Mouse (Mus musculus): ENCODE data around the gene Slc37a1.

Slc37a1 gene

GRCm38 (mm10) chr17:31294363-31295214 lies 8.0 kb downstream of the Slc37a1 start:
- no peak for DNase-seq (ENCODE audit: low read depth)

GRCm38 (mm10) chr17:31295215-31295891 lies 8.8 kb downstream of the Slc37a1 start:
- DNase-seq (ENCODE audit: low read depth), result no peak

GRCm38 (mm10) chr17:31295892-31296781 lies 9.5 kb downstream of the Slc37a1 start:
- no peak for DNase-seq (ENCODE audit: low read depth)

- no peak for DNase-seq (ENCODE audit: low read depth)
These were observed 10.9 kb downstream of the Slc37a1 start for GRCm38 (mm10) chr17:31297521-31297939.

- DNase-seq (ENCODE audit: low read depth), result no peak
These were observed 12.0 kb downstream of the Slc37a1 start for GRCm38 (mm10) chr17:31298419-31299209.

- no peak for DNase-seq (ENCODE audit: low read depth)
These were observed 13.4 kb downstream of the Slc37a1 start for GRCm38 (mm10) chr17:31299981-31300380.

- DNase-seq (ENCODE audit: low read depth), result no peak
These were observed 14.1 kb downstream of the Slc37a1 start for GRCm38 (mm10) chr17:31300736-31301135.

- no peak for DNase-seq (ENCODE audit: low read depth)
These were observed 16.8 kb downstream of the Slc37a1 start for GRCm38 (mm10) chr17:31303401-31303800.

- DNase-seq (ENCODE audit: low read depth), result no peak
These were observed 18.5 kb downstream of the Slc37a1 start for GRCm38 (mm10) chr17:31304895-31305775.

- no peak for DNase-seq (ENCODE audit: low read depth)
These were observed 19.2 kb downstream of the Slc37a1 start for GRCm38 (mm10) chr17:31305776-31306120.

GRCm38 (mm10) chr17:31307756-31308155 lies 21.2 kb downstream of the Slc37a1 start:
- DNase-seq (ENCODE audit: low read depth), result no peak

GRCm38 (mm10) chr17:31308291-31308816 lies 21.8 kb downstream of the Slc37a1 start:
- DNase-seq (ENCODE audit: low read depth), result no peak

GRCm38 (mm10) chr17:31309281-31309793 lies 22.7 kb downstream of the Slc37a1 start:
- DNase-seq (ENCODE audit: low read depth), result no peak

- DNase-seq (ENCODE audit: low read depth), result no peak
These were observed 24.5 kb downstream of the Slc37a1 start for GRCm38 (mm10) chr17:31311047-31311446.

GRCm38 (mm10) chr17:31312648-31313047 lies 26.1 kb downstream of the Slc37a1 start:
- DNase-seq (ENCODE audit: low read depth), result no peak

- no peak for DNase-seq (ENCODE audit: low read depth)
These were observed 28.6 kb downstream of the Slc37a1 start for GRCm38 (mm10) chr17:31315046-31315792.

GRCm38 (mm10) chr17:31315993-31316392 lies 29.4 kb downstream of the Slc37a1 start:
- DNase-seq (ENCODE audit: low read depth), result no peak

- DNase-seq (ENCODE audit: low read depth), result no peak
These were observed 30.4 kb downstream of the Slc37a1 start for GRCm38 (mm10) chr17:31316998-31317397.

All from c-Kit-positive CD71-negative TER-119-negative erythroid progenitor cells, embryonic 14.5 days (primary cell).